Mouse (Mus musculus) liver, adult 10 weeks (tissue): ENCODE results near the gene Pclo. TPM values are rescaled to one million over a fixed set of nuclear protein-coding genes. Genes with fewer than 3 reads are reported as not detected.

ENCODE experiments used
- polyA plus RNA-seq: library from polyadenylated mRNA; stranded (reverse); fragments of 350-450 nt; fragmentation: Illumina TruSeq; extraction: RNeasy Lipid Tissue Mini Kit (QIAGEN cat#74804); gene quantifications from one replicate; pipeline ENCODE4 v1.2.3, GENCODE M21; 2014; ENCODE audit warnings: low read depth, low replicate concordance

The Pclo gene
- 0.90 TPM for polyA plus RNA-seq

GRCm38 (mm10) chr5:14514631-14515523 is at the start of gene Pclo:
Gene Pclo (plus strand): TSS chr5:14514918.

